Mouse (Mus musculus) kidney, adult 2 months (tissue): ENCODE results near the gene Smarcd1. TPM values are rescaled to one million over a fixed set of nuclear protein-coding genes. Genes with fewer than 3 reads are reported as not detected.
A peak's percentile ranks its signal among the peaks of the same experiment; 100 is the strongest.

Experiments
- DNase-seq: peaks from one replicate; pipeline ENCODE4 v3.0.0; 2021
- H3K27ac ChIP-seq: fragments of 200-500 bp; 2 replicates; pipeline ENCODE4 v1.5.1; 2012; ENCODE audit warnings: low read depth, low read length, control low read depth, inconsistent platforms; ENCODE audit not compliant: insufficient read depth
- H3K27me3 ChIP-seq: fragments of 200-500 bp; replicated peaks from 2 replicates; pipeline ENCODE4 v1.6.1; 2012; ENCODE audit warnings: mild to moderate bottlenecking, moderate library complexity, low read length, inconsistent platforms; ENCODE audit not compliant: control insufficient read depth, insufficient read depth
- H3K36me3 ChIP-seq: fragments of 200-500 bp; 2 replicates; pipeline ENCODE4 v1.6.1; 2012; ENCODE audit warnings: mild to moderate bottlenecking, moderate library complexity, low read length, inconsistent platforms; ENCODE audit not compliant: control insufficient read depth, insufficient read depth
- H3K4me1 ChIP-seq: fragments of 200-500 bp; 2 replicates; pipeline ENCODE4 v1.6.1; 2011; ENCODE audit warnings: low read length; ENCODE audit not compliant: control insufficient read depth, insufficient read depth
- H3K4me3 ChIP-seq: fragments of 200-500 bp; 2 replicates; pipeline ENCODE4 v1.5.1; 2011; ENCODE audit warnings: mild to moderate bottlenecking, low read depth, low read length, control low read depth; ENCODE audit not compliant: insufficient read depth
- CTCF ChIP-seq: fragments of 200-500 bp; conservative IDR thresholded peaks from 2 replicates; pipeline ENCODE4 v1.5.1; 2011; ENCODE audit warnings: low read depth, mild to moderate bottlenecking, control low read depth, low read length, moderate library complexity, mixed read lengths; ENCODE audit not compliant: insufficient read depth, insufficient read length
- POLR2A ChIP-seq: fragments of 200-500 bp; IDR thresholded peaks from one replicate; pipeline ENCODE4 v1.6.1; 2011; ENCODE audit warnings: low read depth, low read length, control low read depth
- WGBS: fragments of 180-500 bp; shearing (Covaris S2); methylation state at CpG from one replicate; pipeline ENCODE4 v1.1.7; 2018; 5-methylcytosine and 5-hydroxymethylcytosine counted together
- polyA plus RNA-seq: library from polyadenylated mRNA; depleted of rRNA; stranded (reverse); fragments of >200 nt; gene quantifications from 2 replicates; pipeline ENCODE4 v1.2.3, GENCODE M21; 2012

The Smarcd1 gene
- polyA plus RNA-seq, 1 experiment, result 27.7 TPM

DNA sequence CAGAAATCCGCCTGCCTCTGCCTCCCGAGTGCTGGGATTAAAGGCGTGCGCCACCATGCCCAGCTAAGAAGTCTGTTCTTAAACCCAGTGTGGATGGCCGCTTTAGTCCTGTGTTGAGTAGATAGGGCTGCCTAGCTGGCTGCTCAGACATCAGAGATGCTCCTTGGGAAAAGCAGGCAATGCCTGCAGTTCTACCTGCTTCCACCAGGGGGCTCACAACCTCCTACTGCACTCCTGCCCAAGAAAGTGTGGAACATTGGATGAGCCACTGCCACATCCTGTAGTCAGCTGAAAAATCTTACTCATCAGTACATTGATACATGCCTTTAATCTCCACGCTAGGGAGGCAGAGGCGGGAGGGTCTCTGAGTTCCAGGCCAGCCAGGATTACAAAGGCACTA is 12.9 kb downstream of the Smarcd1 start:
- peaks cover 22% of the 10 kb centered on the region for H3K4me1 ChIP-seq
- H3K27ac ChIP-seq, result no peak overlapping the region
- TF ChIP-seq CTCF (peak; percentile 97), POLR2A (no peak)
- H3K4me3 ChIP-seq, result no peak overlapping the region
- no peaks in the 10 kb centered on the region; the same call in 1 of the 2 replicates for H3K36me3 ChIP-seq
- no peaks in the 10 kb centered on the region for H3K27me3 ChIP-seq
- peak; percentile 89 for DNase-seq
- 52% methylated on average over 7 of the region's 7 CpGs for WGBS

DNA sequence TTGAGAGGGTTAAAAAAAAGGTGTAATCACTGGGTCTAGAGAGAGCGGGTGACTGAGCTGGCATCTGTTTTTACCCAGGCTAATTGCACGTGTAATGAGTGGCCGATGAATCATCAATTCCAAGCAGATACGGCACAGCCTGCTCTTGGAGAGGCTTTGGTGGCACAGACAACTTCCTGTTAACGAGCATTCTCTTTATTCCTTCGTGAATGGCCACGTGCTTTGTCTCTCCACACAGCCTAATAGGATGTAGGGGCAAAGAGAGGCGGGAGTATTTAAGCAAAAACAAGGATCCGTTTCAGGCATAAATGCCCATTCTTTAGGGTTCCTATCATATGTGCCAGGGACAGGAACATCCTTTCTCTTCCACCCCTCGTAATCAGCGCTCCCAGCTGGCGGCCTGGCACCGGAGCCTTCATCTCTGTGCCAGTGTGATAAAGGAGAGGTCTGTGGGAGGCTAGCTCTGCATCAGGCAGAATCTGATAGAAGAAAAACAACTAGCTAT is 13.5 kb downstream of the Smarcd1 start:
- no peaks in the 10 kb centered on the region; the same call in 1 of the 2 replicates for H3K36me3 ChIP-seq
- no peak overlapping the region for H3K4me3 ChIP-seq
- DNase-seq, result no peak
- TF ChIP-seq POLR2A (no peak), CTCF (no peak)
- H3K27me3 ChIP-seq, result no peaks in the 10 kb centered on the region
- WGBS, result 55% methylated on average over 13 of the region's 13 CpGs
- peak overlapping the region; percentile 15; the same call in 1 of the 2 replicates for H3K27ac ChIP-seq
- peaks cover 22% of the 10 kb centered on the region for H3K4me1 ChIP-seq

DNA sequence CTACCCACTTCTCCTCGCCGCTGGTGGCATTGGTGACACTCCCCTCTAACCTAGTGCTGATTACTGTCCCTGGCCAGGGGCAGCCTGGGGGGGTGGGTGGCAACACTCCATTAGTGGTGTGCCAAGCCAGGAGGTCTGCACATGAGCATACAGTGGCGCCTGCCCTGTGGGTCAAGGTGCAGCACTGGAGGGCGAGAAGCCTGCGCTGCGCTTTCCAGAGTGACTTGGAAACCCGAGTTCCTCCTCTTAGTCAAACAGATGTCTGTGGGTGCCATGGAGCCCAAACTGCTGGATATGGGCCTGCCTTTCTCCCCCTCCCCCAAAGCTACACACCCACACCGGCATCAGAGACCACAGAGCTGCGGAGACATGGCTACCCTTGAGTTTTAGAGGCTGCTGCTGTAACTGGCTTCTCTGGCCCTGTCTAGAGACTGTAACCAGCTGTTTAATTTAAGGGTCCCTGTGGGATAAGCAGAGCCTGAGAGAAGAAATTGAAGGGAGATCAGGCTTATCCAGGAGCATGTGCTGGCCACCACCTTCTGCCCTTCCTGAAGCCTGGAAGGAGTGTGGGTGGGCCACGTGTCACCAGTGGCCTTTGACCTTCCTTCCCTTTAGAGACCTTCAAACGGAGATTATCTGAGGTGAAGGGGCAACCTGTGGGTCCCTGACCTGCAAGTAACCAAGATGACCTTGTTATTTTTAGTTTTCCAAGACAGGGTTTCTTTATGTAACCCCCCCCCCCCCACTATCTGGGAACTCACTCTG is 14.2 kb downstream of the Smarcd1 start:
- TF ChIP-seq POLR2A, result no peak
- TF ChIP-seq CTCF, result no peak
- 51% methylated on average over 11 of the region's 11 CpGs for WGBS
- H3K4me1 ChIP-seq, result peaks cover 22% of the 10 kb centered on the region
- H3K4me3 ChIP-seq, result no peak overlapping the region
- H3K27me3 ChIP-seq, result no peaks in the 10 kb centered on the region
- peak; percentile 83 for DNase-seq
- peak overlapping the region; percentile 73 for H3K27ac ChIP-seq
- no peaks in the 10 kb centered on the region; the same call in 1 of the 2 replicates for H3K36me3 ChIP-seq

DNA sequence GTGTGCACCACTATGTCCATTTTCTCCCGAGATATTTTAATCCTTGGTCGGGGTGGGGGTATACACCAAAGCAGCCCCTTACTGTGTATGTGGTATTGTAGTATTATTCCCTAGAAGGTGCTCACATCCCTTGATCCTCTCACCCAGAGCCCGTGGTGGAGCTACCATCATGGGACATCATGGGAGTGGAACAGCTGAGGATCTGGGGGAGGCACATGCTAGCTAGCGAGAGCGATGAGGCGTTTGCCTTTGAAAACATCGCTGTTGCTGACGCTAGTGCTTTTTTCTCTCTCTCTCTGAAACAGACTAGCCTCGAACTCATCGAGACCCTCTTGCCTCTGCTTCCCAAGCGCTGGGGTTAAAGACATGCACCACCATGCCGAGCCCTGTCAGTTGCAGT is 14.9 kb downstream of the Smarcd1 start:
- H3K4me3 ChIP-seq, result no peak overlapping the region
- H3K27ac ChIP-seq, result peak overlapping the region; percentile 73
- H3K27me3 ChIP-seq, result no peaks in the 10 kb centered on the region
- TF ChIP-seq CTCF (no peak), POLR2A (no peak)
- no peaks in the 10 kb centered on the region; the same call in 1 of the 2 replicates for H3K36me3 ChIP-seq
- WGBS, result 59% methylated on average over 12 of the region's 12 CpGs
- DNase-seq, result no peak
- peaks cover 22% of the 10 kb centered on the region for H3K4me1 ChIP-seq

DNA sequence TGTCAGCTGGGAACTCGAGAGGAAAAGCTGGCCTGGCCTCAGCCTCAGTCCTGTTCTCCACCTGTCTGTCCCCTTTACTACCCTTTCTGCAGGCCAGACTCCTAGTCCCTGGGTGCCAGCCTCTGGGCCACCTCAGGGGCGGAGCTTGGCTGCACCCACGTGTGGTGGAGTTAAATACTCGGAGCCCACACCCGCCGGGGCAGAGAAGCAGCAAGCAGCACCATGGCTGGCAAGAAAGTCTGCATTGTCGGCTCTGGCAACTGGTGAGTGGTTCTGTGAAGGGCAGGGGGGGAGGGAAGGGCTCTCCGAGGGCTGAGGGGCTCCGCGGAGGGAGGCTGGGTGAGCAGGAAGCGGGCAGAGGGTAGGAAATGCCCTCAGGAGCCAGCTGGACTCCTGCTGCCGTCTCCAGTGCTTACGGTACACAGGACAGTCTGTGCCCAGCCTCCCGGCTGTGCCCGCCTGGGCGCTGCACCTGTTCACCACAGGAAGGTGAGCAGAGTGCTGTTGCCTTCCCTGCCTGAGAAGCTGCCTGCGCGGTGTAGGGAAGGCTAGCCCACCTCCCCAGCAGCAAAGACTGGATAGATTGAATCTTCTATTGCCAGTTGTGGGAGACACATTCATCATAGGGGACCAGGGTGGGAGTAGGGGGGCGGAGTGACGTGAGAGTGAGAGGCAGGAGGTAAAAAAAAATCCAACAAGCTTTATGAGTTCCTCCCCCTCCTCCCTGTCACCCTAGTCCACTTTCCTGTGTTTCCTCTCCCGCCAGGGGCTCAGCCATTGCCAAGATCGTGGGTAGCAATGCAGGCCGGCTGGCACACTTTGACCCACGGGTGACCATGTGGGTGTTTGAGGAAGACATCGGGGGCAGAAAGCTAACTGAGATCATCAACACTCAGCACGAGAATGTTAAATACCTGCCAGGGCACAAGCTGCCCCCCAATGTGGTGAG is 15.7 kb downstream of the Smarcd1 start, which contains the start of gene Gpd1:
Gene Gpd1 (plus strand): TSS at position 130 of the 949 bp plus-strand sequence.
- Histone ChIP-seq H3K4me3 (peak within 1 kb of the TSS; percentile 82), H3K27ac (peak within 1 kb of the TSS; percentile 96), H3K4me1 (peaks cover 26% of the 10 kb centered on the region), H3K36me3 (no peaks in the 10 kb centered on the region), H3K27me3 (no peaks in the 10 kb centered on the region)
- peak; percentile 90 for DNase-seq
- 20% methylated on average over 26 of the region's 26 CpGs for WGBS
- no peak for TF ChIP-seq CTCF
- TF ChIP-seq POLR2A, result peak; percentile 83

DNA sequence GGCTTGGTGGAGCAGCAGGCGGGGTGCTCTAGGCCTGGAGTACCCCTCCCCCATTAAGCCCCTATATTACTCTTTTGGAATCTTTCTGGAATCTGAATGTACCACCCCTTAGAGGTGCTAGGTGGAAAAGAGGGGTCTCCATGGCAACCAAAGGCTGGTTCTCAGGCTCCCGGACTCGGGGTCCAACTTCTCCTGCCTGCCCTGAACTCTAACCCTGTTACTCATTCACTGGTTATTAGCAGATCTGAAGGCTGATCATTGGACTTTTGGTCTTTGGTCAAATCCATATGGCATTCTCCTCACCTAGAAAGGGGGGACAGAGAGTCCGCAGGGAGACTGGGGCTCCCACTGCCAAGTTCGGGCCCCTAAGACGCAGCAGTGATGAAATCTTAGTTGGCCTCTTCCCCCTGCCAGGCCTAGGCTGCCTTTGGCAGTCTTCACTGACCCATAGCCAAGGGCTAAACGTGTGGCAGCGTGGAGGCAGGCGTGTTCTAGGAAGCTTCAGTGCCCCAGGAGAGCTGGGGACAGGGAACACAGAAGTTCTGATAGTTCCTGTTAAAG is 16.6 kb downstream of the Smarcd1 start:
- no peaks in the 10 kb centered on the region for H3K36me3 ChIP-seq
- peaks cover 33% of the 10 kb centered on the region for H3K4me1 ChIP-seq
- no peak for TF ChIP-seq POLR2A
- TF ChIP-seq CTCF, result no peak
- peak overlapping the region; percentile 96 for H3K27ac ChIP-seq
- peak; percentile 88 for DNase-seq
- H3K4me3 ChIP-seq, result peak overlapping the region; percentile 82
- 56% methylated on average over 9 of the region's 9 CpGs for WGBS
- no peaks in the 10 kb centered on the region for H3K27me3 ChIP-seq
